Mouse (Mus musculus) monocyte, adult 2 months (primary cell): ENCODE data around the gene 6030408B16Rik.
A peak's percentile ranks its signal among the peaks of the same experiment; 100 is the strongest.

Experiments used
- DNase-seq, 2 experiments: peaks; one replicate each; pipeline ENCODE4 v3.0.0; 2022; ENCODE audit warnings: low spot score in 2 of 2, low read depth in 1 of 2

Gene 6030408B16Rik

GRCm38 (mm10) chr15:101293025-101293621 is at the start of gene 6030408B16Rik:
Gene 6030408B16Rik (plus strand): TSS chr15:101293212.
- no peak for DNase-seq

GRCm38 (mm10) chr15:101244012-101244411 is 49.0 kb upstream of the 6030408B16Rik start:
- DNase-seq, result peak in 1 of 2 experiments; percentile 62

GRCm38 (mm10) chr15:101246231-101247154 is 46.5 kb upstream of the 6030408B16Rik start:
- peak; percentile 92 to 93 for DNase-seq

GRCm38 (mm10) chr15:101247155-101247498 is 45.9 kb upstream of the 6030408B16Rik start:
- DNase-seq, result no peak

GRCm38 (mm10) chr15:101248029-101248710 is 44.8 kb upstream of the 6030408B16Rik start:
- no peak for DNase-seq

GRCm38 (mm10) chr15:101250220-101250800 is 42.7 kb upstream of the 6030408B16Rik start:
- no peak for DNase-seq

- DNase-seq, result no peak
Observed at GRCm38 (mm10) chr15:101251930-101252329, 41.1 kb upstream of the 6030408B16Rik start.

GRCm38 (mm10) chr15:101252614-101253013 is 40.4 kb upstream of the 6030408B16Rik start:
- DNase-seq, result peak in 1 of 2 experiments; percentile 66

- DNase-seq, result no peak
Observed at GRCm38 (mm10) chr15:101253563-101253885, 39.5 kb upstream of the 6030408B16Rik start.

- DNase-seq, result peak in 1 of 2 experiments; percentile 82
Observed at GRCm38 (mm10) chr15:101253886-101254795, 38.9 kb upstream of the 6030408B16Rik start, which contains the start of gene Nr4a1. Gene Nr4a1 (plus strand): TSS chr15:101254269.

- DNase-seq, result peak in 1 of 2 experiments; percentile 56
Observed at GRCm38 (mm10) chr15:101255842-101256462, 37.1 kb upstream of the 6030408B16Rik start.

GRCm38 (mm10) chr15:101256463-101257206 is 36.4 kb upstream of the 6030408B16Rik start:
- peak in 1 of 2 experiments; percentile 66 for DNase-seq

GRCm38 (mm10) chr15:101258420-101258819 is 34.6 kb upstream of the 6030408B16Rik start:
- DNase-seq, result no peak

GRCm38 (mm10) chr15:101259922-101260321 is 33.1 kb upstream of the 6030408B16Rik start:
- no peak for DNase-seq

- DNase-seq, result no peak
Observed at GRCm38 (mm10) chr15:101260387-101260786, 32.6 kb upstream of the 6030408B16Rik start.

GRCm38 (mm10) chr15:101260874-101261622 is 32.0 kb upstream of the 6030408B16Rik start:
- DNase-seq, result no peak

- DNase-seq, result peak; percentile 82 to 85
Observed at GRCm38 (mm10) chr15:101262502-101262901, 30.5 kb upstream of the 6030408B16Rik start.
